Mouse (Mus musculus): ENCODE measurements at regions not wholly inside any gene's neighbourhood (a gene's known extent, or its start where the extent isn't known, plus 50 kb on each side); places are given as distances from the start of the nearest gene placed in this dataset.

DNA sequence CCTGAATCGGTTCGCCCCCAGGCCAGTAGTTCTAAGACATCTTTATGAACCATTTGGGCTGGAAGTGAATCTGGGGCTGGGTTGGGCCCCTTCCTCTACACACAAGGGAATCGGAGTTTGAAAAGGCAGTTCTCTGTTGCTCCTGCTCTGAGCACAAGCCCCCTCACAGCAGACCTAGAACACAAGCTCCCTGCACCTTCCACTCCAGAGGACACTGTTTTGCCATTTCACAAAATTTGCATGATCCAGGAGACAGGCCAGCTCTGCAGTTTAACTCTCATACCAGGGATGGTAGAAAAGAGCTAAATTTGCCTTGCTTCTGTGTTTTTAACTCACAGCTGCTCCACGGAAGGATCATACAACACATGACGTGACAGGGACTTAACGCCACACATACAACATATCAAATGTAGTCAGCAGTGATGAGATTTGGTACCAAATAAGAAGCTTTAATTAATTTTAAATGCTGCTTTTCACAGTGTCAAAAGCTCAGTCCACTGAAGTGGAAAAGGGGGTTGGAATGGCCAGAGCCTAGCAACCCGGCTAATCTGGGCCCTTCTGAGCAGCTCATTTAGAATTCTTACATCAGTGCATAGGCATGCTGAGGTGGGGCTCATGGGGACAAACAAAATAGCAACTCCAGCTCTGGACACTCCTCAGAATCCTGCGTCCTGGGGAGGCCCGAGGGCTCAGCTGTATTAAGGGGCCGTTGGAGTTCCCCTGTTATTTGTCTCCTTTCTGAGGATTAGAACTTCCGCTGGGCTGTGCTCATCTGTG is 434.1 kb downstream of the Sox2 start:
- 71% methylated on average over 11 of the region's 11 CpGs for WGBS
- no peaks in the 10 kb centered on the region for H3K9me3 ChIP-seq (ENCODE audit: control insufficient read depth, low read length)
- H3K27me3 ChIP-seq (ENCODE audit: control insufficient read depth, insufficient read depth, low read length) = no peaks in the 10 kb centered on the region
- ATAC-seq (ENCODE audit: low FRiP score, low read depth) (peak; percentile 44; the same call in 1 of the 2 replicates), DNase-seq (ENCODE audit: low spot score) (no peak)
- H3K4me2 ChIP-seq (replicated peaks; ENCODE audit: low read depth, low read length, severe bottlenecking) = no peak overlapping the region
- H3K27ac ChIP-seq (replicated peaks; ENCODE audit: low read depth, low read length) = no peak overlapping the region
- no peaks in the 10 kb centered on the region for H3K36me3 ChIP-seq (ENCODE audit: control insufficient read depth, insufficient read depth, low read length)
- H3K4me1 ChIP-seq (ENCODE audit: control insufficient read depth, insufficient read depth, low read length) = 0 out of 2 replicates have a peak, but pooled peaks cover 6% of the 10 kb centered on the region
- H3K4me3 ChIP-seq (replicated peaks; ENCODE audit: low read length) = no peak overlapping the region
- no peak overlapping the region for H3K9ac ChIP-seq (ENCODE audit: low read depth, low read length, severe bottlenecking)
- TF ChIP-seq POLR2A (IDR thresholded peaks at IDR 0.05; ENCODE audit: borderline replicate concordance, extremely low read depth, insufficient read depth, insufficient read length) = no peak

DNA sequence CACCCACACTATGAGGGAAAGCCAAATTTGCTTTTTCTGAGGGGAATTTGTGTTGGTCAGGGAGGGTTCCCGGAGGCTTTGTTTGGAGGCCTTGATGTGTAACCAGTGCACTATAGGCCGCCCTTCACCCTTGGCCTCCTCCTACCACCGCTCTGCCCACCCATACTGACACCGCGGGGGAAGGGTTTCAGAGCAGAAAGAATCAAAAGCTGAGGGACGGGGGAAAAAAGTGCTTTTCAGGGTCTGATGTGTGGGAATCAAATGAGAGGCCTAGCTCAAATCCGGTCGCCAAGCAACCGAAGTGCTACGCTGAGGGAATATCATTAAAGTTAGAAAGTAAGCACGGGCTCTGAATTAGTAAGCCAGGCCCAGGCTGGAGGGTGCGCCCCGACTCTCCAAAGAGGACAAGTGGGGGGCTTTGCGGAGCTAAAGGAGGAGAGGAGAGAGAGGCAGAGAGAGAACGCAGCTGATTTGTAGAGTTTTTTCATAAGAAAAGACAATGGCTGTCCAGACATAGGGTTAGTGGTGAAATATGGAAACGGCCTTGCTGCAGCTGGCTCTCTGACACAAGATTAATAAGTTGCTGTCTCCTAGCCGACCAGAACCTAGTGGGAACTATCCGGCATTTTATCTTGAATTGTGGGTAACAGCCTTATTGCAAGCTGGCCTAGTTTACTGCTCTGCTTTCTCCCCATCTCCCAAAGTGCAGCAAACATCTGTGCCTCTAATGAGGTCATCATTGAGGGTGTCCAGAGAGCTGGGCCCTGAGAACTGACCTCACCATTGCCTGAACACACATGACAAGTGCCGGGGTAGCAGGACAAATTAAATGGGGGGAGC is 438.3 kb downstream of the Sox2 start:
- 64% methylated on average over 19 of the region's 19 CpGs for WGBS
- H3K36me3 ChIP-seq (ENCODE audit: control insufficient read depth, insufficient read depth, low read length) = no peaks in the 10 kb centered on the region
- 0 out of 2 replicates have a peak, but pooled peaks cover 6% of the 10 kb centered on the region for H3K4me1 ChIP-seq (ENCODE audit: control insufficient read depth, insufficient read depth, low read length)
- no peak for TF ChIP-seq POLR2A (IDR thresholded peaks at IDR 0.05; ENCODE audit: borderline replicate concordance, extremely low read depth, insufficient read depth, insufficient read length)
- no peak overlapping the region for H3K27ac ChIP-seq (replicated peaks; ENCODE audit: low read depth, low read length)
- H3K9ac ChIP-seq (ENCODE audit: low read depth, low read length, severe bottlenecking) = no peak overlapping the region
- H3K4me2 ChIP-seq (replicated peaks; ENCODE audit: low read depth, low read length, severe bottlenecking) = no peak overlapping the region
- no peak overlapping the region for H3K4me3 ChIP-seq (replicated peaks; ENCODE audit: low read length)
- no peaks in the 10 kb centered on the region for H3K9me3 ChIP-seq (ENCODE audit: control insufficient read depth, low read length)
- DNase-seq (ENCODE audit: low spot score) (no peak), ATAC-seq (ENCODE audit: low FRiP score, low read depth) (no peak)
- no peaks in the 10 kb centered on the region for H3K27me3 ChIP-seq (ENCODE audit: control insufficient read depth, insufficient read depth, low read length)

DNA sequence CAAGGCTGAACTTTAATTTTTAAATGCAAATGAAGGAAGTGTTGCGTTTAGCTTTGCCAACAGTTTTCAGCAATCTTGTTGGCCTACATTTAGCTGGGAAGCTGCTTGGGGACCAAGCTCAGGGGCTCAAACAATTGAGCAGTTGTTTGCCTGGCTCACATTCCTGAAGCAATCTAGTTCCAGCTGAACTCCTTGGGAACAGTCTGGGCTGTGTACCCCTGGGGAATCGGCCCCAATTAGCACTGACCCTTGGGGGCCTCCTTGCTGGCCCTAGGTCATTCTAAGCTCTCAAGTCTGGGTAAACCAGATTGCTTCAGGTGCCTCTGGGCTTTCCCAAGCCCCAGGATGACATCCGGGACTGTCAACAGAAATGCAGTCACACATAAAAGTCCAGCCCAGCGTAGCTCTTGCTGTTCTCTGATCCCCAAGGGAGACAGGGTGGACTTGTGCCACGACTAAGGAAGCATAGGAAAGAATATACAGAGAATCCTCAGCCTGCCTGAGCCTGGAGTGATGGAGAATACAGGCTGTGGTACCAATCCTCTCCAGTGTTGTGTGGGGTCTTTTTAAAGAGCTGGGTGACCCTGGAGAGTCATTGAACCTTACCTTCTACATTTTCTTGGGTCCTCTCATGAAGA is 440.4 kb downstream of the Sox2 start:
- DNase-seq (ENCODE audit: low spot score) (no peak), ATAC-seq (ENCODE audit: low FRiP score, low read depth) (no peak)
- Histone ChIP-seq H3K36me3 (ENCODE audit: control insufficient read depth, insufficient read depth, low read length) (no peaks in the 10 kb centered on the region), H3K4me2 (replicated peaks; ENCODE audit: low read depth, low read length, severe bottlenecking) (no peak overlapping the region), H3K9ac (ENCODE audit: low read depth, low read length, severe bottlenecking) (no peak overlapping the region), H3K27ac (replicated peaks; ENCODE audit: low read depth, low read length) (no peak overlapping the region), H3K27me3 (ENCODE audit: control insufficient read depth, insufficient read depth, low read length) (no peaks in the 10 kb centered on the region), H3K4me1 (ENCODE audit: control insufficient read depth, insufficient read depth, low read length) (no peaks in the 10 kb centered on the region), H3K9me3 (ENCODE audit: control insufficient read depth, low read length) (no peaks in the 10 kb centered on the region), H3K4me3 (replicated peaks; ENCODE audit: low read length) (no peak overlapping the region)
- no peak for TF ChIP-seq POLR2A (IDR thresholded peaks at IDR 0.05; ENCODE audit: borderline replicate concordance, extremely low read depth, insufficient read depth, insufficient read length)
- 55% methylated on average over 5 of the region's 5 CpGs for WGBS

DNA sequence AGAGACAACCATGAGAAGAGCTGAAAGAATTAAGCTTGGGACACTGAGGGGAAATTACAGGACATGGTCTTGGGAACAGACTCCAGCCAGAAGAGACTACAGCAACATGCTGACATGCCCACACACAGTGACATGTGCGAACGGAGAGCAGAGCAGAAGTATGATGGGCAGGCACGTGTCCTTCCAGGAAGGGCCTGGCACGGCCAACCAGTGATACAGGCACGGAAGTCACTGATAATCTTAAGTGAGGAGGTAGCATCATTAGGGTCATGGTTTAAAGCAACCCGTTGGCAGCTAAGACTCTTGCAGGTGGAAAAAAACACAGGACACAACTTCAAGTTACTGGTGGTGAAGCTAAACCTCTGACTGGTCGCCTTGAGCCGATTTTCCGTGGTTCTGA is 442.8 kb downstream of the Sox2 start:
- Histone ChIP-seq H3K9me3 (ENCODE audit: control insufficient read depth, low read length) (no peaks in the 10 kb centered on the region), H3K27me3 (ENCODE audit: control insufficient read depth, insufficient read depth, low read length) (no peaks in the 10 kb centered on the region), H3K4me3 (replicated peaks; ENCODE audit: low read length) (no peak overlapping the region), H3K4me2 (replicated peaks; ENCODE audit: low read depth, low read length, severe bottlenecking) (no peak overlapping the region), H3K27ac (replicated peaks; ENCODE audit: low read depth, low read length) (no peak overlapping the region), H3K4me1 (ENCODE audit: control insufficient read depth, insufficient read depth, low read length) (no peaks in the 10 kb centered on the region), H3K9ac (ENCODE audit: low read depth, low read length, severe bottlenecking) (no peak overlapping the region), H3K36me3 (ENCODE audit: control insufficient read depth, insufficient read depth, low read length) (no peaks in the 10 kb centered on the region)
- TF ChIP-seq POLR2A (IDR thresholded peaks at IDR 0.05; ENCODE audit: borderline replicate concordance, extremely low read depth, insufficient read depth, insufficient read length) = no peak
- no peak for DNase-seq (ENCODE audit: low spot score)
- no peak for ATAC-seq (ENCODE audit: low FRiP score, low read depth)
- 61% methylated on average over 9 of the region's 9 CpGs for WGBS

DNA sequence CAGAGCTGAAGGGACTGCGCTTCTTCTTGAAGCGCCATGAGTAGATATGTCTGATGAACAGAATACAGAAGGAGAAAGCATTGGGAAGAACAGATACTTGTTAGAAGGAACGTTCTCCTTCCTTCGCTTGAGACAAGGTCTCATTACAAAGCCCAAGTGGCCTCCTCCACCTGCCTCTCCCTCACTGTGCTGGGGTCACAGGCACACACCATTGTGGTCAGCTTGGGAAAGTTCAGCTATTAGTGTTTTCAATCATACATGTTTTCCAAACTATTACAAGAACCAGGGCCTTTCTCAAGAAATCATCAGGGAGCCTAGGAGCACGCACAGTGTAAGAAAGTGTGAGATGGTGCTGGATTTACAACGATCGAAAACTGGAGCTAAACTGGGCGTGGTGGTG is 445.0 kb downstream of the Sox2 start:
- DNase-seq (ENCODE audit: low spot score) = no peak
- Histone ChIP-seq H3K4me2 (replicated peaks; ENCODE audit: low read depth, low read length, severe bottlenecking) (no peak overlapping the region), H3K27ac (replicated peaks; ENCODE audit: low read depth, low read length) (no peak overlapping the region), H3K4me1 (ENCODE audit: control insufficient read depth, insufficient read depth, low read length) (no peaks in the 10 kb centered on the region), H3K9ac (ENCODE audit: low read depth, low read length, severe bottlenecking) (no peak overlapping the region), H3K9me3 (ENCODE audit: control insufficient read depth, low read length) (no peaks in the 10 kb centered on the region), H3K36me3 (ENCODE audit: control insufficient read depth, insufficient read depth, low read length) (no peaks in the 10 kb centered on the region), H3K4me3 (replicated peaks; ENCODE audit: low read length) (no peak overlapping the region), H3K27me3 (ENCODE audit: control insufficient read depth, insufficient read depth, low read length) (no peaks in the 10 kb centered on the region)
- 91% methylated on average over 8 of the region's 8 CpGs for WGBS
- no peak for TF ChIP-seq POLR2A (IDR thresholded peaks at IDR 0.05; ENCODE audit: borderline replicate concordance, extremely low read depth, insufficient read depth, insufficient read length)
- no peak for ATAC-seq (ENCODE audit: low FRiP score, low read depth)

All from limb, embryonic 14.5 days (tissue).